Mouse (Mus musculus) forebrain, embryonic 12.5 days (tissue): ENCODE results near the gene Tnfaip2. TPM values are rescaled to one million over a fixed set of nuclear protein-coding genes. Genes with fewer than 3 reads are reported as not detected.

ENCODE experiments used
- ATAC-seq: fragments of 200-750 bp; cut with Nextera tagmentation; 2 replicates; pipeline ENCODE4 v1.8.0; 2017; ENCODE audit warnings: moderate TSS enrichment; ENCODE audit not compliant: low FRiP score
- H3K27ac ChIP-seq: fragments of 300-500 bp; sonication (generic); 2 replicates; pipeline ENCODE4 v1.5.1; 2016; ENCODE audit warnings: mild to moderate bottlenecking
- H3K27me3 ChIP-seq: fragments of 300-500 bp; sonication (generic); 2 replicates; pipeline ENCODE4 v1.6.1; 2016; ENCODE audit warnings: mild to moderate bottlenecking
- H3K36me3 ChIP-seq: fragments of 300-500 bp; sonication (generic); replicated peaks from 2 replicates; pipeline ENCODE4 v1.6.1; 2016; ENCODE audit warnings: mild to moderate bottlenecking
- H3K4me1 ChIP-seq: fragments of 300-500 bp; sonication (generic); 2 replicates; pipeline ENCODE4 v1.6.1; 2016
- H3K4me2 ChIP-seq: fragments of 300-500 bp; sonication (generic); 2 replicates; pipeline ENCODE4 v1.6.1; 2016; ENCODE audit warnings: mild to moderate bottlenecking, moderate library complexity
- H3K4me3 ChIP-seq: fragments of 300-500 bp; sonication (generic); replicated peaks from 2 replicates; pipeline ENCODE4 v1.5.1; 2016; ENCODE audit warnings: mild to moderate bottlenecking
- H3K9ac ChIP-seq: fragments of 300-500 bp; sonication (generic); 2 replicates; pipeline ENCODE4 v1.6.1; 2016; ENCODE audit warnings: mild to moderate bottlenecking
- H3K9me3 ChIP-seq: fragments of 300-500 bp; sonication (generic); 2 replicates; pipeline ENCODE4 v1.6.1; 2016
- WGBS: fragments of 180-500 bp; shearing (Covaris S2); methylation state at CpG from one replicate; pipeline ENCODE4 v1.1.7; 2016; 5-methylcytosine and 5-hydroxymethylcytosine counted together
- polyA plus RNA-seq: library from polyadenylated mRNA; unstranded; fragments of >200 nt; fragmentation: Nextera tagmentation; extraction: Ambion mirVana; gene quantifications from 2 replicates; pipeline ENCODE4 v1.2.1, GENCODE M21; 2016

The Tnfaip2 gene
- polyA plus RNA-seq, 1 experiment from 2014 or later, result 2.2 TPM

DNA sequence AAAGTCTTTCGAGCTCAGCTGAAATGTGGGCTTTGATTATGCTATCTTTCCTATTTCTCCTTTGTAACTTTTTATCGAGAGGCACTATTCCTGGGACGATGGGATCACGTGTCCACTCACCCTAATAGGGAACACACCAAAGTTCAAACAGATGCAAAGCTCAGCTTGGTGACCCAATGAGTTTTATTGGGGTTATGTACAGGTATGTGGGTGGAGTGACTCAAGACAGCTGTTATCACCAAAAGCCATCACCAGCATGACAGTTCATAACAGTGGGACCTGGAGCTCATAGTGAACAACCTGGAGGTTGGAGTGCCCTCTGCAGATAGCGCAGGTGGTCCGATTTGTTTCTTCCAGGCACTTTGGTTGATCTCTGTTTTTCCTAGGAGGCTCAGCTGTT lies 3.4 kb upstream of the Tnfaip2 start:
- WGBS, result 85% methylated on average over 6 of the region's 6 CpGs
- no peak for ATAC-seq
- Histone ChIP-seq H3K4me3 (no peak overlapping the region), H3K4me2 (no peak overlapping the region), H3K4me1 (peaks cover 19% of the 10 kb centered on the region), H3K9me3 (no peaks in the 10 kb centered on the region), H3K9ac (no peak overlapping the region), H3K36me3 (no peaks in the 10 kb centered on the region), H3K27ac (no peak overlapping the region), H3K27me3 (peaks cover 89% of the 10 kb centered on the region)

DNA sequence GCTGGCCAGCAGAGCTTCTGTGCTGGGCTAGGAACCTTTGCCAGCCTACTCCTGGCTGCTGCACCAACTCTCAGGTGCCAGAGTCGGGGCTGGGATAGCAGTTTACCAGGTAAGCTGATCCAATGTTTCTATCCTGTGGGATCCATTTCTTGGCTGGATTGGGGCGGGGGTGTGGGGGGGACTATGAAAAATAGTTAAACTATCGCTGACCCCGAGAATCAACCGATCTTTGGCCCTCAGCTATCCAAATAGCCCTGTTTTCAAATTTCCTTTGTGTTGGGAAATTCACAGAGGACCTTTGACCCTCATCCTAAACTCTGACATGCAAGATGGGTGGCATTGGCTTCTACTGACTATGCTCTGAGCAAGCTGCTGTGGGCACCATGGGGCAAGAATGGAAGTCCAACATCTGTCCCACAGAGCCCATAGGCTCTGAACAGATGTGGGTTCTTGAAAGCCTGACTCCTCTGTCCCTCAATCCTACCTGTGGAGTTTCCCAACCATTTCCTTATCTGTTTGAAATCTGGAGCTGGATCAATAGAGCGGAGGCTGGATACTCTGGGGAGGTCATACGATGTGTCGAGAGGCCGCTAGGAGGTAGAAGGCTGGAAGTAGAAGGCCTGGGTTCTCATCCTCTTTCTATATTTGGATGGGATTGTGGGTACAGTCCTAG lies 1.4 kb upstream of the Tnfaip2 start:
- ATAC-seq, result no peak
- Histone ChIP-seq H3K4me2 (no peak overlapping the region), H3K27ac (no peak overlapping the region), H3K27me3 (peaks cover 92% of the 10 kb centered on the region), H3K4me1 (peaks cover 21% of the 10 kb centered on the region), H3K9me3 (no peaks in the 10 kb centered on the region), H3K4me3 (no peak overlapping the region), H3K36me3 (no peaks in the 10 kb centered on the region), H3K9ac (no peak overlapping the region)
- WGBS, result 93% methylated on average over 9 of the region's 9 CpGs

DNA sequence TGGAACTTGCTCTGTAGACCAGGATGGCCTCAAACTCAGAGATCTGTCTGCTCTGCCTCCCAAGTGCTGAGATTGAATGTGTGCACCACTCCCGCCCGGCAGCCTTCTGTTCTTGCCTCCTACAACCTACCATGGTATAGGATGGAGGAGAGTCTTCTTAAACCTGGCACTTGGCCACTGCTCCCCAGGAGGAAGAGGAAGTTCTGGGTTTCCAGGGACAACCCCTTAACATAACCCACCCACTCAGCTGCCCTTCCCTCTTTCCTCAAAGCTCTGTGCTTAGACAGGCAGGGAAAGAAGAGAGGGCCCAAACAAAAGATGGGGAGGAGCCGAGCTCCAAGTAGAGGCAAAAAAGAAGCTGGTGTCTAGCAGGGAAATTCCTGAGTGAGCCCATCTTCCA lies 746 bp upstream of the Tnfaip2 start:
- Histone ChIP-seq H3K27me3 (peaks cover 93% of the 10 kb centered on the region), H3K36me3 (no peaks in the 10 kb centered on the region), H3K4me3 (no peak overlapping the region), H3K27ac (no peak overlapping the region), H3K4me2 (no peak overlapping the region), H3K4me1 (peaks cover 24% of the 10 kb centered on the region), H3K9ac (no peak overlapping the region), H3K9me3 (no peaks in the 10 kb centered on the region)
- ATAC-seq, result no peak
- 61% methylated on average over 3 of the region's 3 CpGs for WGBS

DNA sequence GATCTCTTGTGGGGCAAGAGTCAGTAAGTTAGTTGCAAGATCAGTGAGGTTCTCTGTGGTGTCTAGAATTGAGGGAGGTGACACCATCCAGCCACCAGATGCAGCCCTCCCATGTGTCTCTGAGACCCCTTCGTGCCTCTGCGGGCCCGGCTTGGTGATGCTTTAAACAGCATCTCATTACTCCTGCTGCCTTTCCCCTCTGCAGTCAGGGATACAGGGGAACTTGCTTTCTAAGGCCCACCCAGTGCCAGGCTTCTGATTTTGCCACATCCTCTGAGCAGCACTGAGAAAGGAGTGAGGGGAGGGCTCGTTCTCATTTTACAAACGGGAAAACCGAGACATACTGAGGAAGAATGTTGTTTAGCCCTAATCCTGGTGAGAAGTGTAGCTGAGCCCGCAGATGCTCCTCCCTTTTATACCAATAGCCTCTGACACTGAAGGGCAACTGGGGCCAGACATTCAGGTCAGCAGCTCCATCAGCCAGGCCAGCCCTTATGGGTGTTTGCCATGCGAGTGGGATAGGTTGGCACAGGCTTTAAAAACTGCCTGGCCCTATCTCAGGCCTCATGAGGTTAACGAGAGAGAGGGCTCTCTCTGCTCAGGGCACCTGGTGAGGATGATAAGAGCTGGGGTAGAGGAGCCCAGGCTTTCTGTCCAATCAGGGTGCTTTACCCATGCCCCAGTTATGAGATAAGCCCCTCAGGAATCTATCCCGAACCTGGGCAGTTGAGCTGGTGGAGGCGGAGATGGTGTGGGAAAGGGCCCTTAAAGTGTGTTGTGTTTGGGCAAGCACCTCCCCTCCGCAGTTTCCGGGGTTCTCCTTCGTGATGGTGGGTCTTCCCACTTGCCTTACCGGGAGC lies 972 bp downstream of the Tnfaip2 start:
- Histone ChIP-seq H3K4me2 (peak overlapping the region; percentile 69), H3K4me1 (peaks cover 26% of the 10 kb centered on the region), H3K4me3 (peak overlapping the region; percentile 39), H3K36me3 (no peaks in the 10 kb centered on the region), H3K27me3 (peaks cover 94% of the 10 kb centered on the region), H3K27ac (no peak overlapping the region), H3K9ac (no peak overlapping the region), H3K9me3 (no peaks in the 10 kb centered on the region)
- no peak for ATAC-seq
- WGBS, result 8% methylated on average over 15 of the region's 15 CpGs

DNA sequence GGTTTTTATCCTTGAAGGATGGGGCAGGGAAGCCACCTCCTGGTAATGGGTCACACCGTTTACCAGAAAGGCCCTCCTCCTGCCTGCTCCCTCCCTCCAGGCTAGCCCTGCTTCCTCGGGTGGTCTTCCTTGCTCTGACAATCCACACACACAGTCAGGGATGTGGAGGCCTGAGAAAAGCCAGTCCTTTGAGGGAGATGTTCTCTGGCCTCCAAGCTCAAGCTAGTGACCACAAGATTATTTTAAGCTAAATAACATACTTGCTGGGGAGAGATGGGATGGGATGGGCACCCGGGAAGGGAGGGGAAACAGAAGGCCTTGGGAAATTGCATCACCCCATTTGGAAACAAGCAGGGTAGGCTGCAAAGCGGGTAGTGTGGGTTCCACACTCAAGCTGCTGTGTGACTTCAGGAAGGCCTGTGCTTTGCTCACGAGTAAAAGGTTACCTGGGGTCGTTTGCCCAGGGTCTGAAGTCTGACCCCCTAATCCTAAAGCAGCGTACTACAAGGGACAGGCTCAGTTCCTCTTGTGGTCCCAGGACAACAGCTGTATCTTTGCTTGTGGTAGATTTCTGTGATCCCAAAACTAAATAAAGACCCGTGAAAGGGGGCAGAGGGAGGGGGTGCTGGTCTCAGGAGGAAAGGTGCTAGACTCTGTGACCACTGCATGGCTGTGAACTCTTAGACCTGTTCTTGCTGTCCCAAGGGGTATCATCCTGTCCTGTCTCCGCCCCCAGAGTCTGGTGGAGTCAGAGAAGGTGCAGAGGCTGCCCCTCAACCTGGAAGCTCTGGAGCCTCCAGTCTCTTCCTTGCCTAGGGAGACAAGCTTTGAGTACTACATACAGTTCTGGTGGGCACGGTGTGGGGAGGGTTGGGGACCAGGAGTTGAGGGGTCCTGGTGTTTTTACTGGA lies 1.9 kb downstream of the Tnfaip2 start:
- H3K27ac ChIP-seq, result no peak overlapping the region
- peaks cover 26% of the 10 kb centered on the region for H3K4me1 ChIP-seq
- H3K4me3 ChIP-seq, result no peak overlapping the region
- H3K9me3 ChIP-seq, result no peaks in the 10 kb centered on the region
- no peak for ATAC-seq
- WGBS, result 24% methylated on average over 10 of the region's 10 CpGs
- H3K9ac ChIP-seq, result no peak overlapping the region
- no peaks in the 10 kb centered on the region for H3K36me3 ChIP-seq
- no peak overlapping the region for H3K4me2 ChIP-seq
- H3K27me3 ChIP-seq, result peaks cover 96% of the 10 kb centered on the region

DNA sequence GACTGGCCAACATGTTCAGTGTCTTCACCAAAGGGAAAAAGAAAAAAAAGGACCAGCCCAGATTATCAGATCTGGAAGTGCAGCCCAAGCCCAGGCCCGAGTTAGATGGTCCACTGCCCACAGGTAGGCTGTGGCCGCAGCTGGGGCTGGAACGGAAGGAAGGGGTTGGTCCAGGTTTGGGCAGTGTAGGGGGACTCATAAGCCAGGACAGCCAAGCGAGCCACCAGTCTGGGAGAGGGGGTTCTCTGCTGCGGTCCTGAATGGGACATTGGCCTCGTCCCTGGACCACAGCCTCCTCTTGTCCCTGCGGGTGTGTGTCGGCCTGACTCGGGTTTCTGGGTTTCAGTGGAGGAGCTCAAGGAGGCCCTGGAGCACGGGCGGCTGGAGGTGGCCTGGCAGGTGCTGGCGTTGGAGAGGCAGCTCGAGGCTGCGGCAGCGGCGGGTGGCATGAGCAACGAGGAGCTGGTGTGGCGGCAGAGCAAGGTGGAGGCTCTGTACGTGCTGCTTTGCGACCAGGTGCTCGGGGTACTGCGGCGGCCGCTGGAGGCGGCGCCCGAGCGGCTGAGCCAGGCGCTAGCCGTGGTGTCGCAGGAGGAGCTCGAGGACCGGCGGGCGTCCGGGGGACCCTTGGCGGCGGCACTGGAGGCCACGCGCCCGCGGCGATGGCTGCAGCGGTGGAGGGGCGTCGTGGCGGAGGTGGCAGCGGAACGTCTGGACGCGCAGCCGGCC lies 3.1 kb downstream of the Tnfaip2 start:
- Histone ChIP-seq H3K9ac (no peak overlapping the region), H3K27ac (no peak overlapping the region), H3K4me1 (peaks cover 26% of the 10 kb centered on the region), H3K27me3 (peaks cover 100% of the 10 kb centered on the region), H3K4me3 (peak overlapping the region; percentile 16; the same call in 1 of the 2 replicates), H3K36me3 (no peaks in the 10 kb centered on the region), H3K9me3 (no peaks in the 10 kb centered on the region), H3K4me2 (peak overlapping the region; percentile 37)
- WGBS, result 3% methylated on average over 51 of the region's 52 CpGs
- ATAC-seq, result no peak

DNA sequence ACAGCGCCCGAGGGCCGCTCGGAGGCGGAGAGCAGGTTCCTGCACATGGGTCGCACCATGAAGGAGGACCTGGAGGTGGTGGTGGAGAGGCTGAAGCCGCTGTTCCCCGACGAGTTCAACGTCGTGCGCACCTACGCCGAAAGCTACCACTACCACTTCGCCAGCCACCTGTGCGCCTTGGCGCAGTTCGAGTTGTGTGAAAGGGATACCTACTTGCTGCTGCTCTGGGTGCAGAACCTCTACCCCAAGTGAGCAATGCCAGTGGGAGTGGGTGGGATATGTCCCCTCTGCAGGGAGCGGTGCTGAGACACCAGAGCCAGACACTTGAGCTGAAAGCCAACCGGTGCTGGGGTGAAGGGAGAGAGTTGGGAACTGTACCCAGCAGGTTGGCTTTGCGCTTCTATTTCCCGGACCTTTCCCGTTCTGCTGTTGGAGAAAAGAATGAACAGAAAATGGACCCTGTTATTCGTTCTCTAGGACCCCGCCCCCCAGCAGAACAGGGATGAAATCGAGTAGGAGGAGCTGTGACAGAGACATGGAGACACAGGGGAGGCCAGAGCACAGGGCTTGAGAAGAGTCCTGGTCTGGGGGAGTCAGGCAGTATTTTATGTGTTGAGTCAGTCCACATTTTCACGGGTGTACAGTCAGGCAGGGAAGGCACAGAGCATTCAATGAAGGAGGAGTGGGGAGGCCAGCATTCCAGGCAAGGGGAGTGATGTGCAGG lies 3.8 kb downstream of the Tnfaip2 start:
- no peak for ATAC-seq
- no peaks in the 10 kb centered on the region for H3K36me3 ChIP-seq
- H3K27ac ChIP-seq, result no peak overlapping the region
- no peaks in the 10 kb centered on the region for H3K9me3 ChIP-seq
- no peak overlapping the region for H3K9ac ChIP-seq
- H3K4me3 ChIP-seq, result peak overlapping the region; percentile 16
- H3K4me2 ChIP-seq, result peak overlapping the region; percentile 37
- WGBS, result 1% methylated on average over 27 of the region's 27 CpGs
- peaks cover 26% of the 10 kb centered on the region for H3K4me1 ChIP-seq
- peaks cover 100% of the 10 kb centered on the region for H3K27me3 ChIP-seq

DNA sequence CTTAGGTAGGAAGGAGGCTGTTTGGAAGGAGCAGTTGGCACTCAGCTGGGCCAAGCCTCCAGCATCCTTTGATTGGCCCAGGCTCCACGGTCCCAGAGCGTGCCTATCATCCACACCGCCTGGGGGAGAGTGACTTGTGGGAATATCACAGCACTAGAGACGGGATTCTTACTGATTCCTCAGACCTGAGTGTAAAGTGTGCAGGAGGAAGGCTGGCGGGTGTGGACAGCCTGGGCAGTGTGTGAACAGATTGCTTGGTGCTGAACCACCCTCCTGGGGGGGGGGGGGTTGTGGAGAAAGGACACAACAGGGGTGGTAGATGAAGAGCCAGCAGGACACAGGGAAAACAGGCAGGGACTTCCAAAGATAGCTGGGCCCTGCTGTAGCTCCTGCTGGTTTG lies 4.5 kb downstream of the Tnfaip2 start:
- Histone ChIP-seq H3K4me3 (no peak overlapping the region), H3K9me3 (no peaks in the 10 kb centered on the region), H3K27me3 (peaks cover 100% of the 10 kb centered on the region), H3K9ac (no peak overlapping the region), H3K27ac (no peak overlapping the region), H3K36me3 (no peaks in the 10 kb centered on the region), H3K4me1 (peaks cover 24% of the 10 kb centered on the region), H3K4me2 (no peak overlapping the region)
- 12% methylated on average over 5 of the region's 5 CpGs for WGBS
- no peak for ATAC-seq

DNA sequence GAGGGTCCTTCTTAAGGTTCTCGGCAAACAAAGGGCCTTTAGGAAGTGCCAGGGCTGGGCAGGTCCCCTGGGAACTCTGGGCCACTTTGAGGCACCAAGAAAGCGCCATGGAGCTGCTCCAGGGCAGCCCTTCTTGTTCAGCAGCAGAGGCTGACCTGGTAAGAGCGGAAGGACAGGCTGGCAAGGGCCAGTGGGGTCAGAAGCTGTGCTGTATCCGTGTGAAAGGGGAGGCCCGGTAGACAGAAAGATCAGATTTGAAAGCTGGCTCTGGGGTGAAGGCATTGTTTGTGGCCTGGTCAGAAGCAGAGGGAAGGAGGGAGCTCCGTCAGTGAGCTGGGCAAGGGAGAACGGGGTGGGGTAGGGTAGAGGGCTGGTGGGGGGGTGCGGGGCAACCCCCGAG lies 5.1 kb downstream of the Tnfaip2 start:
- WGBS, result 8% methylated on average over 9 of the region's 9 CpGs
- no peaks in the 10 kb centered on the region for H3K9me3 ChIP-seq
- H3K9ac ChIP-seq, result no peak overlapping the region
- H3K4me2 ChIP-seq, result no peak overlapping the region
- ATAC-seq, result no peak
- H3K4me1 ChIP-seq, result peaks cover 18% of the 10 kb centered on the region
- no peaks in the 10 kb centered on the region for H3K36me3 ChIP-seq
- H3K27ac ChIP-seq, result no peak overlapping the region
- H3K4me3 ChIP-seq, result no peak overlapping the region
- H3K27me3 ChIP-seq, result peaks cover 100% of the 10 kb centered on the region

DNA sequence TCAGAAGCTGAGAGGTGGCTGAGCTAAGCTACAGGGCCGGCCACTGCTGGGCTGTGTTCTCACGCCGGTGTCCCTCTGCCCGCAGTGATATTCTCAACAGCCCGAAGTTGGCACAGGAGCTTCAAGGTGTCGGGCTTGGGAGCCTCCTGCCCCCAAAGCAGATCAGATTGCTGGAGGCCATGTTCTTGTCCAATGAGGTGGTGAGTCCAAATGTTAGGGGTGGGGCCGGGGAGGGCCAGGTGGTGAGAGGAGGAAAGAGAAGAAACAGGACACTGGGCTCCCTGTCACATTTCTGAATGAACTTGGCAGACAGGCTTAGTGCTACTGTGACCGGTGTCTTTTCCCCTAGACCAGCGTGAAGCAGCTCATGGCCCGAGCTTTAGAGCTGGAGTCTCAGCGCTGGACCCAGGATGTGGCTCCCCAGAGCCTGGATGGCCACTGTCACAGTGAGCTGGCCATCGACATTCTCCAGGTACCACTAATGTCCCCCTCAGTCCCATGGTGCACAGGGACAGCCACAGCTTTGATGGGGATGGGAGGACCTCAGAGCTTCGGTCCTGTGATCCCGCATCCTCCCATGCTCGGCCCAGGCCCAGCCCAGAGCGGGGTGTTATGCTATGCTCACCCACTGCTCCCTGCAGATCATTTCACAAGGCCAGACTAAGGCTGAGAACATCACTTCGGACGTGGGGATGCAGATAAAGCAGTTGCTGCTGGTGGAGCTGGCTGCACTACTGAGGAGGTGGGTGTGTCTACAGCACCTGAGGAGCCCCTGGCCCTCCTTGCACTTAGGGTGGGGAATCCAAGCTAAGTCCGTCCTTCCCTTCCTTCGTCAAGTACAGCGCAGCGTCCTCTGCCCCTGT lies 5.9 kb downstream of the Tnfaip2 start:
- Histone ChIP-seq H3K27me3 (peaks cover 94% of the 10 kb centered on the region), H3K9me3 (no peaks in the 10 kb centered on the region), H3K4me3 (no peak overlapping the region), H3K4me2 (no peak overlapping the region), H3K9ac (no peak overlapping the region), H3K27ac (no peak overlapping the region), H3K36me3 (no peaks in the 10 kb centered on the region), H3K4me1 (peaks cover 10% of the 10 kb centered on the region)
- WGBS, result 12% methylated on average over 22 of the region's 22 CpGs
- ATAC-seq, result no peak
